Mouse (Mus musculus) skeletal muscle tissue, postnatal 0 days (tissue): Measurements from ENCODE around the gene Tlr12. TPM values are rescaled to one million over a fixed set of nuclear protein-coding genes. Genes with fewer than 3 reads are reported as not detected.

Source experiments
- polyA plus RNA-seq: library from polyadenylated mRNA; unstranded; fragments of >200 nt; fragmentation: Nextera tagmentation; extraction: Ambion mirVana; gene quantifications from 2 replicates; pipeline ENCODE4 v1.2.1, GENCODE M21; 2015

The Tlr12 gene
- 0.11 and 0.12 TPM in 2 replicates for polyA plus RNA-seq

DNA sequence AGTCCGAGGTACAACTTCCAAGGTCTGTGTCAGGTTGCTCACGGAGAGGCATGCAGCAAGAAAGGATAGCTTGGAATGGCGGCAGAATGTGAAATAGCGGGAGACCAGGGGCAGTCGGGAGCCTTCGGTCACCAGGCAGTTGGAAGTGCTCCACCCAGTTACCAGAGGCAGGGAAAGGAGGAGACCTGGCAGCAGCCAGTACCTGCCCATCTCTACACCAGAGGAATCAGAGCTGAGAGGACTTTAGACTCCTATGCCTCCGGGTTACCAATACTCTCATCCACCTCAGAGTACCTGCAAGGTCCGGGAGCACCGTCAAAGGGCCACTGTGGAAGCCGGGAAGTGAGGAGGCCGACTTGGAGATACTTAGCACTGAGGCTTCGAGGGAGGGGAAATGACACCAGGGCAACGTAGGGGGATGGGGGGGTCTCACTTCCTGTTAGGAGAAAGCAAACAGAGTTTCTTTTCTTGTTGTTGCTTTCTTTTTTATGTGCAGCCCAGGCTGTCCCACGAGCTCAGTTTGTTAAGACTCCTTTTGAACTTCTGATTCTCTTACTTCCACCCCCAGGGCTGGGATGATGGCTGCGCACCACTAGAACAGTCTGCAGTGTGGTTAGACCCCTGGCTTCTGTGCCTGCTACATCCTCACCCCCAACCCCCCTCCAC lies at the start of gene Tlr12:
Gene Tlr12 (minus strand): TSS at position 374 of the 666 bp plus-strand sequence.

DNA sequence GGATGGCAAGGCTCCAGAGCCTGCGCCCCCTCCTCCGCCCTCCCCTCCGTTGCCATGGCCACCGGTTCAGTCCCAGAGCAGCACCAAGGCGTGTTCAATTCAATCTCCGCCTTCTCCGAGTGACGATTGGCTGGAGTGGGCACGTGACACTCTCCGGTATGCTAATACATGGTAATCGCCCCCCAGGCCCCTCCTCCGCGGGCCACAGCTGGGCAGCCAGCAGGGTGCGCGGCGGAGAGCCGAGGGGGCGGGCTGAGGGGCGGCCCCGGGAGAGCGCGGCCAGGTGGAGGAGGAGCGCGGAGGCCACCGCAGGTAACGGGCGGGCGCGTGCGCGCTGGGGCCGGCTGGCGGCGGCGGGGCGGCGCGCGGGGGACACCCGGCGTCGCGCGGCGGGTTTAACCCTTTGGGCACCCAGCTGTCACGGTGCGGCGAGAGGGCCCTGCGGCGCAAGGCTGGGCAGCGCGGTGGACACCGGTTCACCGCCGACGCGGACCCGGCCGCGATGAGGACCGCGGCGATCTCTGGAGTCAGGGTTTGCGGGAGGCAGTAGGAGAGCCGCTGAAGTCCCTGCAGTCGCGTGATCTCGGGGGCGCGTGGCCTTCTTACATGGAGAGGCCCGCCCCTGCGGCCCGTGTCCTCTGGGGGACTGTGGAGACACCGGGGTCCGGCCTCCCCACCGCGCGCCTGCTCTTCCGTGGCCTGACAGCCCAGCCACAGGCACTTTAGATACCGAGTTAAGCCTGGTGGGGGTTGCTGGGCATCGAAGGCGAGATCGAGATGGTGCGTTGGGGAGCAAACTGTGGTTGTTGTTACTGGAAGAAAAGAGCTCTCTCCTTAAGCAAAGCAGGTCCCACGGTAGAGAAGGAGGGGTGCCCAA lies 36.3 kb upstream of the Tlr12 start, which contains the start of gene Phc2:
Gene Phc2 (plus strand): TSS at position 198 of the 877 bp plus-strand sequence.

DNA sequence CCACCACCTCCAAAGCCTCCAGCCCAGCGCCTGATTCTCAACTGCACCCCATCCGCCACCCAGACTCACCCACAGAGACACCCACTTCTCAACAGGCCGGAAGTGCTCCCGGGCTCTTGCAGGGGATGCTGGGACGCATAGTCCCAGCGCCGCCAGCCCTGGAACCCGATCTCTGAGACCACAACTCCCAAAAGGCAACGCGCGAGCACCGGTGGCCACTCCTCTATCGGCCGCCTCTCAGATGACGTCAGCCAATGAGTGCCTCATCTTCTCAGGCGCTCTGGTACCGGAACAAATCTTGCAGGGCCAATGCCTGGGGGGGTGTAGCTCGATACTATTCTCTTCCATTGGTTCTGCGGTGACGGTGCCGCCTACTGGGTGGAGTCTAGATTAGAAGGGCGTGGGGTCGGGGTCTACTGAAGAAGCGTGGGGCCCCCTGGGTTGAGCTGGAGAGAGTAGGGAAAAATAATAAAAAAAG lies 8.5 kb downstream of the Tlr12 start, which contains the start of gene Zscan20:
Gene Zscan20 (minus strand): TSS at position 174 of the 478 bp plus-strand sequence.

Other genes with a start within 250 kb of the Tlr12 start
- gene Zscan20, start 8.5 kb downstream of the Tlr12 start, polyA plus RNA-seq = 0.88 and 0.99 TPM in 2 replicates
- gene Phc2, start 36.1 kb upstream of the Tlr12 start, polyA plus RNA-seq = 17.6 and 19.4 TPM in 2 replicates
- not detected in 2 replicates for gene A3galt2, start 136.7 kb upstream of the Tlr12 start, polyA plus RNA-seq
- 9.7 and 10.0 TPM in 2 replicates for gene Zfp362, start 187.4 kb upstream of the Tlr12 start, polyA plus RNA-seq